11 mouse cellular contexts compared by ENCODE assay signal in the genomic region with DNA sequence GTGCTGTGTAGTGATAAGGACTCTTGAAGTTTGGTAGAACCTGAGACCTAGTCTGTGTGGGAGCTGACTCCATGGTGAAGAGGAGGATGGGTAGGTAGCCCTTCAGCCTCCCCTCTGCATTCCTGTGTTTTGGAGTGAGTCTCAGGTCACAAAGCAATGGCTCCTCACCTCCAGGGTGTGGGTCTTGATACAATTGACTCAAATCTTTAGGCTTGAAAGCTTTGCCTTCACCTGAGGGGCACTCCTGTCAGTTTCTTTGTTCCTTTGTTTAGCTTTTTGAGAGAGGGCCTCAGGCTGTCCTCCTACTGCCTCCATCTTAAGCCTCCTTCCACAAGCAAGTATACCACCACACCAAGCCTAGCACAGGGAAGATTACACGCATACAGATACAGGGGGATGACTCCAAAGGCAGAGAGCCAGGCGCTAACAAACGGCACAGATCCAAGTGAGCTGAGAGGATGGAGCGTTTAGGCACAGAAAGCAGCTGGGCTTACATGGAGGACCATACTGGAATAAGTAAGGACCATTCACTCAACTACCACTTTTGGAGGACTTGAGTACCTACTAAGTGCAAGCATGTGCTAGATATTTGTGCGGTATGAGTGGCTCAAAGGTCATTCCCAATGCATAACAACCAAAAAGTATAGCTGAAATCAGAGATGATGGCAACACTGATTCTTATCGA. TPM values are rescaled to one million over a fixed set of nuclear protein-coding genes. Genes with fewer than 3 reads are reported as not detected.
DNase-seq lines count a peak whose midpoint lies in the region; ATAC-seq lines count a peak whose summit lies in the region.
"Had no signal": no experiment of that assay in that cellular context is flagged by ENCODE, and none has a peak within 500 bp of the region (broad histone marks: within the 10 kb centered on the region; RNA-seq: fewer than 3 reads in every experiment).

No protein-coding gene starts in this region.

- no peaks in the 10 kb centered on the region for H3K36me3 ChIP-seq in forebrain, embryonic 11.5 days (ENCODE audit: control insufficient read depth, insufficient read depth, low read length)
- H3K36me3 ChIP-seq in forebrain, embryonic 16.5 days (ENCODE audit: control insufficient read depth, insufficient read depth), result no peaks in the 10 kb centered on the region
- no peaks in the 10 kb centered on the region for H3K36me3 ChIP-seq in kidney, embryonic 14.5 days (ENCODE audit: control insufficient read depth, insufficient read depth, low read length)
- no peaks in the 10 kb centered on the region for H3K36me3 ChIP-seq in intestine, embryonic 16.5 days (ENCODE audit: control insufficient read depth, insufficient read depth, low read length)

- H3K9ac ChIP-seq in forebrain, embryonic 11.5 days (ENCODE audit: low read length), result no peak overlapping the region
- H3K9ac ChIP-seq in forebrain, embryonic 16.5 days (replicated peaks; ENCODE audit: low read depth, low read length), result no peak overlapping the region
- no peak overlapping the region for H3K9ac ChIP-seq in kidney, embryonic 14.5 days (ENCODE audit: low read depth, low read length)
- H3K9ac ChIP-seq in intestine, embryonic 16.5 days (ENCODE audit: low read depth, low read length), result no peak overlapping the region
- H3K9ac ChIP-seq: liver, embryonic 14.5 days had no signal

- 58% methylated on average over 6 of the region's 6 CpGs for WGBS in forebrain, embryonic 11.5 days
- 44% methylated on average over 6 of the region's 6 CpGs for WGBS in forebrain, embryonic 16.5 days
- 72% methylated on average over 6 of the region's 6 CpGs for WGBS in kidney, embryonic 14.5 days
- 60% methylated on average over 6 of the region's 6 CpGs for WGBS in intestine, embryonic 16.5 days

- H3K9me3 ChIP-seq in forebrain, embryonic 11.5 days (ENCODE audit: control insufficient read depth, low read length), result no peaks in the 10 kb centered on the region
- H3K9me3 ChIP-seq in forebrain, embryonic 16.5 days (ENCODE audit: control insufficient read depth, low read length), result no peaks in the 10 kb centered on the region
- H3K9me3 ChIP-seq in kidney, embryonic 14.5 days (ENCODE audit: control insufficient read depth, low read length), result no peaks in the 10 kb centered on the region
- H3K9me3 ChIP-seq in intestine, embryonic 16.5 days (ENCODE audit: control insufficient read depth, low read length), result no peaks in the 10 kb centered on the region

- no peak for DNase-seq in forebrain, embryonic 11.5 days (ENCODE audit: low spot score)
- DNase-seq in kidney, postnatal 10 days, result no peak
- DNase-seq in ES-CJ7 (ENCODE audit: low read depth, low spot score), result peak; percentile 32
- DNase-seq in cerebellum, adult 9-10 months, result no peak
- no peak for DNase-seq in embryo, embryonic 10.5 days (ENCODE audit: low spot score)
- DNase-seq: adrenal gland, postnatal 36 days; right cerebral cortex, postnatal 25 days had no signal

- H3K27me3 ChIP-seq in forebrain, embryonic 11.5 days (ENCODE audit: control insufficient read depth, insufficient read depth, low read length), result peaks cover 9% of the 10 kb centered on the region
- peaks cover 4% of the 10 kb centered on the region; the same call in 1 of the 2 replicates for H3K27me3 ChIP-seq in forebrain, embryonic 16.5 days (replicated peaks; ENCODE audit: control insufficient read depth, insufficient read depth, low read length)
- peaks cover 10% of the 10 kb centered on the region for H3K27me3 ChIP-seq in kidney, embryonic 14.5 days (ENCODE audit: control insufficient read depth, insufficient read depth, low read length)
- no peaks in the 10 kb centered on the region for H3K27me3 ChIP-seq in intestine, embryonic 16.5 days (replicated peaks; ENCODE audit: control insufficient read depth, insufficient read depth, low read length)

- no peak overlapping the region for H3K27ac ChIP-seq in forebrain, embryonic 11.5 days (ENCODE audit: low read depth, low read length)
- no peak overlapping the region for H3K27ac ChIP-seq in forebrain, embryonic 16.5 days (ENCODE audit: low read length)
- H3K27ac ChIP-seq in kidney, embryonic 14.5 days (ENCODE audit: low read depth, low read length), result no peak overlapping the region
- H3K27ac ChIP-seq in intestine, embryonic 16.5 days (ENCODE audit: low read length), result no peak overlapping the region
- H3K27ac ChIP-seq: liver, embryonic 14.5 days had no signal

- H3K4me3 ChIP-seq in forebrain, embryonic 11.5 days (ENCODE audit: low read depth, low read length), result no peak overlapping the region
- no peak overlapping the region for H3K4me3 ChIP-seq in forebrain, embryonic 16.5 days (replicated peaks; ENCODE audit: low read length)
- peak overlapping the region; percentile 77 for H3K4me3 ChIP-seq in kidney, embryonic 14.5 days (ENCODE audit: low read length)
- 0 out of 2 replicates have a peak overlapping the region, but pooled peaks have one; percentile 68 for H3K4me3 ChIP-seq in intestine, embryonic 16.5 days (ENCODE audit: low read length)

- 0 out of 2 replicates have a peak overlapping the region, but pooled peaks have one; percentile 5 for H3K4me2 ChIP-seq in forebrain, embryonic 11.5 days (ENCODE audit: low read depth, low read length, severe bottlenecking)
- H3K4me2 ChIP-seq in forebrain, embryonic 16.5 days (ENCODE audit: low read length), result no peak overlapping the region
- H3K4me2 ChIP-seq in kidney, embryonic 14.5 days (replicated peaks; ENCODE audit: low read depth, low read length), result no peak overlapping the region
- peak overlapping the region; percentile 23 for H3K4me2 ChIP-seq in intestine, embryonic 16.5 days (ENCODE audit: low read depth, low read length)

- H3K4me1 ChIP-seq in forebrain, embryonic 11.5 days (replicated peaks; ENCODE audit: control insufficient read depth, insufficient read depth, low read length), result 0 out of 2 replicates have a peak, but pooled peaks cover 2% of the 10 kb centered on the region
- peaks cover 19% of the 10 kb centered on the region for H3K4me1 ChIP-seq in forebrain, embryonic 16.5 days (replicated peaks; ENCODE audit: control insufficient read depth, insufficient read depth, low read length)
- 0 out of 2 replicates have a peak, but pooled peaks cover 7% of the 10 kb centered on the region for H3K4me1 ChIP-seq in kidney, embryonic 14.5 days (ENCODE audit: control insufficient read depth, insufficient read depth, low read length)
- H3K4me1 ChIP-seq in intestine, embryonic 16.5 days (ENCODE audit: control insufficient read depth, insufficient read depth, low read length), result 0 out of 2 replicates have a peak, but pooled peaks cover 3% of the 10 kb centered on the region

- ATAC-seq in forebrain, embryonic 11.5 days (replicated peaks; ENCODE audit: low FRiP score), result no peak
- no peak for ATAC-seq in forebrain, embryonic 16.5 days
- no peak for ATAC-seq in kidney, embryonic 14.5 days (ENCODE audit: low FRiP score, low TSS enrichment)
- no peak for ATAC-seq in intestine, embryonic 16.5 days

RNA-seq across cellular contexts. Expression of a gene that starts 1.2 kb away (rescaled TPM):
- polyA plus RNA-seq in forebrain, embryonic 11.5 days (2014; fragmentation: Nextera tagmentation; extraction: Ambion mirVana), result 1.6 and 2.0 TPM in 2 replicates
- polyA plus RNA-seq in forebrain, embryonic 16.5 days (2015; fragmentation: Nextera tagmentation; extraction: Ambion mirVana), result 0.61 and 0.82 TPM in 2 replicates
- polyA plus RNA-seq in kidney, embryonic 14.5 days (2014; fragmentation: Nextera tagmentation; extraction: Ambion mirVana), result 2.3 and 2.6 TPM in 2 replicates
- polyA plus RNA-seq in intestine, embryonic 16.5 days (2015; fragmentation: Nextera tagmentation; extraction: Ambion mirVana), result 1.2 and 1.4 TPM in 2 replicates

RNA-seq across cellular contexts. Expression of a gene that starts 48.6 kb away (rescaled TPM):
- 57.6 and 59.5 TPM in 2 replicates for polyA plus RNA-seq in forebrain, embryonic 11.5 days (2014; fragmentation: Nextera tagmentation; extraction: Ambion mirVana)
- 75.8 and 81.0 TPM in 2 replicates for polyA plus RNA-seq in forebrain, embryonic 16.5 days (2015; fragmentation: Nextera tagmentation; extraction: Ambion mirVana)
- 55.7 and 63.5 TPM in 2 replicates for polyA plus RNA-seq in kidney, embryonic 14.5 days (2014; fragmentation: Nextera tagmentation; extraction: Ambion mirVana)
- polyA plus RNA-seq in intestine, embryonic 16.5 days (2015; fragmentation: Nextera tagmentation; extraction: Ambion mirVana), result 38.5 and 42.0 TPM in 2 replicates

Comparison
In these comparisons a context has a peak if more than half of its experiments do, and no peak if none do; other contexts are left out.
1. H3K4me2 ChIP-seq: peak in forebrain, embryonic 11.5 days (single experiment) and intestine, embryonic 16.5 days (single experiment); none in forebrain, embryonic 16.5 days (single experiment) and kidney, embryonic 14.5 days (single experiment).
2. H3K4me3 ChIP-seq: peak in kidney, embryonic 14.5 days (single experiment) and intestine, embryonic 16.5 days (single experiment); none in forebrain, embryonic 11.5 days (single experiment) and forebrain, embryonic 16.5 days (single experiment).